Mouse (Mus musculus): ENCODE measurements around the gene Rab17.

Gene Rab17

DNA sequence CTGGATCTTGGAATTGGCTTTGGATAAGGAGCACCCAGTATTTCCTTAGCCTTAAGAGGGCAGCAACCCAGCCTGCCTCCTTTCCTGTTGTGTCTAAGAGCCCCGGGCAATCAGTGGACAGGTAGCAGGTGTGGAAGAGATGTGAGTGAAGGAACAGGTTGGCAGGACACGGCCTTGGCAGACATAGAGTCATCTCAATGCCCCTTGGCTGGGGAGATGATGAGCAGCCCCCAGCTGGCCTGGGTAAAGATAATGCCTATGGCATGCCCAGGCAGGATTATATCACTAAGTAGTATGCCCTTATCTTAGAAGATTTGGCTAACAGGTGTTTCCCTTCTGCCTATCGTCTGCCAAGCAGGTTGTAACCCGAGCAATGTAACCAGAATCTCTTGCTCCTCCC lies 27.7 kb upstream of the Rab17 start:
- in situ Hi-C loops (cut with MboI, MseI): no loop called here

DNA sequence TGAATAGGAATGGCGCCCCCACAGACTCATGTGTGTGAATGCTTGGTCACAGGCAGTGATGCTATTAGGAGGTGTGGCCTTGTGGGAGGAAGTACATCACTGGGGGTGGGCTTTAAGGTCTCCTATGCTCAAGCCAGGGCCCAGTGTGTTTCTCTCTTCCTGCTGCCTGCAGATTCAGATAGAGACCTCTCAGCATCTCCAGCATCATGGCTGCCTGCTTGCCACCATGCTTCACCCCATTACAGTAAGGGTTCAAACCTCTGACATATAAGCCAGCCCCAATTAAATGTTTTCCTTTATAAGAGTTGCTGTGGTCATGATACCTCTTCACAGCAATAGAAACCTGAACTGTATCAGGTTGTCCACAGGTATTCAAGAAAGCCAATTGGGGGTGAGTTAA lies 26.5 kb upstream of the Rab17 start:
- in situ Hi-C loops (cut with MboI, MseI): no loop called here

DNA sequence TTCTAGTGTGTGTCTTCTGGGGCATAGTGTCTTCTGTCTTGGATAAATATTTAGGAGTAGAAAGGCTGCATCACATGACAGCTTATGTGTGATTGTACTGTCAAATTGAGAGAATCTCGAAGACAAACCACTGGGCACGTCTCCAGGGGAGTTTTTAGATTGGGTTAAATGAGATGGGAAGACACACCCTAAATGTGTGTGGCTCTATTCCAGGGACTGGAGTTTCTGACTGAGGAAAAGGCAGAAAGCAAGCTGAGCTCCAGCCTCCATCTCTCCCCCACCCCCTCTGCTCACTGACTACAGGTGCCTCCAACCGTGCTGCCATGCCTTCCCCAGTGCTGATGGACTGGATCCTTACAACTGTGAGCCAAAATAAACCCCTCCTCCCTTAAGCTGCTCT lies 11.9 kb upstream of the Rab17 start:
- in situ Hi-C loops (cut with MboI, MseI): loop anchor here in 1 of 2 experiments (5.0 to 10.0 kb wide), 2 partner anchors 126 to 1687 kb away; no protein-coding TSS in a partner anchor

GRCm38 (mm10) chr1:90980638-90981330 lies 11.3 kb upstream of the Rab17 start:
- in situ Hi-C loops (cut with MboI, MseI): loop anchor here in 1 of 2 experiments (5.0 to 10.0 kb wide), 2 partner anchors 127 to 1686 kb away; no protein-coding TSS in a partner anchor

GRCm38 (mm10) chr1:90975960-90976359 lies 6.5 kb upstream of the Rab17 start:
- in situ Hi-C loops (cut with MboI, MseI): loop anchor here (5.0 to 10.0 kb wide), 3 partner anchors 126 to 369 kb away; no protein-coding TSS in a partner anchor

DNA sequence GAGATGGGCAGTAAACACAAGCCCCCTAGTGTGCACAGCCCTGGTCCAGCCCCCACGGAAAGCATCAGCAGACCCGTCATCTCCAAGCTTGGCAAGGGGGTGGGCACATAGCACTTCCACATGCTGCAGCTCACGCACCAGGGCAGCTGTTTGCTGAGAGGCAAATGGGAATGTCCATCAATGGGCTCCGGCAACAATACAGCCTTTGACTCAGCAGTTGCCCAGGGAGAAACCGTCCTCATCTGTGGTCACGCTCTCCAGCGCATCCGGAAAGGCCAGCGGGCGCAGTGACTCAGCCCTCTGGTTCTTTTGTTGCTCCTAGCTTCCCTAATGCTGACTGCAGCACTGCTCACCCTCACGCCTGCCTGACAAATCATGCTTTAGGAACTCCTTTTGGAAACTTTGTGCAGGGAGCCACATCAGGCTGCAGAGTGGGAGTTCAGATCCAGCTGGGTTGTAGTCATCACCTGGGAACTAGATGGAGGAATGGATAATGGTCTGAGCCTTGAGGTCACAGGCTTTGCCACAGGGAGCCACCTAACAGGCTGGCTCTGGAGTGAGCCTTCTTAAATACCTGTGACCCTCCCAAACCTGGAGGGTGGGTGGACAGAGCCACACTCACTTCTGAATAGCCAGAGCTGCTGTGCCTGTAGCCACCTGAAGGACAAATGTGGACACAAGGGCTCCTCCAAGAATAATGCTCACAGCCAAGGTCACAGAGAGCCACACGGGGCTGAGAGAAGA lies 5.6 kb upstream of the Rab17 start:
- in situ Hi-C loops (cut with MboI, MseI): loop anchor here (5.0 to 10.0 kb wide), 4 partner anchors 47 to 370 kb away; no protein-coding TSS in a partner anchor

GRCm38 (mm10) chr1:90973574-90973911 lies 4.1 kb upstream of the Rab17 start:
- in situ Hi-C loops (cut with MboI, MseI): loop anchor here in 1 of 2 experiments (5.0 to 10.0 kb wide), 2 partner anchors 49 to 371 kb away; no protein-coding TSS in a partner anchor

DNA sequence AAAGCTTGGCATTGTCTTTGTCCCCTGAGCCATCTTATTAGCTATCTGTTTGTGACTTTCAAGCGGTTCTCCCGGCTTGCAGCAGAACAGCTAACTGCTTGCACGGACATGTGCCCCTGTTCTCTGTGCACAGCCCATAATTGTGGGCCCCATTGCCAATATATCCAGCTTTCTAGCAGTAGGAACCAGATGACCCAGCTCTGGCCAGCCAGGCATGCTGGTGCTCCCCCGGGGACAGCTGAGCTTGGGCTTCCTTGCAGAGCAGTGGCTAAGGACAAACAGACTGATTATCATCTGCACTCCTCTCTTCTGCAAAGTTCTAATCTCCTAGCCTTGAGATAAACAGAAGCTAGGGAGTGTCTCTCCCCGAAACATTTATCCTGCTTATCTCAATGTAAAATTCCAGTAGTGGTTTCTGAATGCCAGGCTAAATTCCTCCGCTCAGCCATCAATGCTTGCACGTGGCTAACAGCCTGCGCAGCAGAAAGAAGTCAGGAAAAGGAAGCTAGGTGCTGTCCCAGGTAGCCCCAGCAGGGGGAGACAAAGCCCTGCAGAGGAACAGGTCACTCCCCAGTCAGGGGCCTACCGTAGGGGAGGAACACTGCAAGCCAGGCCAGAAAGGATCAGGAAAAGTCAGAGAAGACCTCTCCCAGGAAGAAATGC lies 3.6 kb upstream of the Rab17 start:
- in situ Hi-C loops (cut with MboI, MseI): loop anchor here in 1 of 2 experiments (5.0 to 10.0 kb wide), 2 partner anchors 49 to 372 kb away; no protein-coding TSS in a partner anchor

DNA sequence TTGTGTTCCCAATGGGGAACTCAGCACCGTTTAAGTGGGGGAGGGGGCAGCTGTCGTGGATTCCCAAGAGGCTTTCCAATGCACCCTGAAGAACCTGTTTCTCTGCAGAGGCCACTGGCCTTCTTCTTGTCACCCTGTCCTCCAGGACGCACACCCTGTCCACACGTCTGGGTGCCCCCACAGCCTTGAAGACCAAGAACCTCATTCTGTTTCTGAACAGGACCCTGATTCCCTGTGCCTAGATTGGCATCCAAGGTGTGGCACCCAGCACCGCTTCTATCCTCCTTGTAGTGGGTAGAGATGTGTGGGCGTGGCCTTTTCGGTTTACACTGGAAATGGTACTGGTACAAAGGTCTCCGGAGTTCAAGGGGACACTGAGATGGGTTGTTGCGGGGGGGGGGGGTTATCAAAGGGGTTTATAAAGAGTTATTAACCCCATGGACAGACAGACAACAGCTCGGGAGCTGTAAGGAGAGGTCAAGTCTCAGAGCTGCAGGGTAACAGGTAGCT lies 475 bp upstream of the Rab17 start:
- in situ Hi-C loops (cut with MboI, MseI): loop anchor here (5.0 to 10.0 kb wide), 3 partner anchors 52 to 377 kb away; no protein-coding TSS in a partner anchor

DNA sequence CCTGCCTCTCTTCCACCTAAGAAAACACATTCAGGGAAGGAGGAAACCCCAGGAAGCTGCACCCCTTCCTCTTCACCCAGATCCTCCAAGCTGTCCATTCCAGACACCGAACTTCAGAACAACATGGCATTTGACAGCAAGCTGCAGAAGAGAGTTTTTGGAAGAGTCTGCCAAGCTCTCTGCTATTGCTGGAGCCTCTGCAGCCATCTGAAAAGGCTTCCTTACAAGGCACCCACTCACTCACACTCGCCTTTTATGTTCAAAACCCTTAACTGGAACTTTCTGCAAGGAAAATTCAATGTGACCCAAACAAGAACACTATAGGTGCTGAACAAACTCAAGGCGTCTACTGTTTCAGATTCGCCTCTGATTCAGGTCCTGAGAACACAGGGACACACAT lies 812 bp downstream of the Rab17 start:
- in situ Hi-C loops (cut with MboI, MseI): loop anchor here in 1 of 2 experiments (5.0 kb wide), 1 partner anchor 379 kb away; no protein-coding TSS in a partner anchor

- in situ Hi-C loops (cut with MboI, MseI): loop anchor here in 1 of 2 experiments (5.0 kb wide), 1 partner anchor 380 kb away; no protein-coding TSS in a partner anchor
These were observed 1.9 kb downstream of the Rab17 start for GRCm38 (mm10) chr1:90967583-90967982.

DNA sequence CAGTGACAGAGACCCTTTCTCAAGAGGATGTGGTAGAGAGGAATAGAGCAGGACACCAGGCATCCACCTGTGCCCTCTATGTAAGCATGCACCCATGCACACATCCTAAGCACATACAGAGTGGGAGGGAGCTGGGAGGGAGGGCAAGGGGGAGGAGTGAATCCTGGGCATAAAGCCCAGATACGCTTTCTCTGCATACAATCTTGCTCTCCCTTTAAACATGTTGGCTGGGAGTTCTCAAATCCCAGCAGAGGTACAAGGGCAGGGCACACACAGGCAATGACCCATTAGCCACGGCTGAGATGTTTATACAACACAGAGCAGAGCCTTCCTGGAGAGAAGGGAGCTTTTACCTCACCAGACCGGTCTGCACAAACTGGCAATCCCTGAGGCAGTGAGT lies 6.5 kb downstream of the Rab17 start:
- in situ Hi-C loops (cut with MboI, MseI): no loop called here

DNA sequence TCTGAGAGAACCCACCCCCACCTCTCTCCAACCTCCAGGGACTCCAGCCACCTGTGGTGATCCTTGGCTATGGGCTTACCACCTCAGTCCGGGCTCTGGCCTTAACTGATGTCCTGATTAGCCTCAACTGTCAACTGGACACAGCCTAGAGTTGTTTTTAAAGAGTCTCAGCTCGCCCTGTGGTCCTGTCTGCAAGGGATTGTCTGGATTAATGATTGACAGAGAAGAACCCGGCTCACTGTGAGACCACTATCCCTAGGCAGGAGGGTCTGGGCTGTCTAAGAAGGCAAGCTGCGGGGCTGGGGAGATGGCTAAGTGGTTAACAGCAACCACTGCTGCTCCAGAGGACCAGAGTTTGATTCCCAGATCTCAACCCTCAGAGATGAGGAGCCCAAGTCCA lies 6.9 kb downstream of the Rab17 start:
- in situ Hi-C loops (cut with MboI, MseI): no loop called here

- in situ Hi-C loops (cut with MboI, MseI): loop anchor here in 1 of 2 experiments (5.0 kb wide), 3 partner anchors 49 to 309 kb away; no protein-coding TSS in a partner anchor
These were observed 13.0 kb downstream of the Rab17 start for GRCm38 (mm10) chr1:90956245-90957096.

DNA sequence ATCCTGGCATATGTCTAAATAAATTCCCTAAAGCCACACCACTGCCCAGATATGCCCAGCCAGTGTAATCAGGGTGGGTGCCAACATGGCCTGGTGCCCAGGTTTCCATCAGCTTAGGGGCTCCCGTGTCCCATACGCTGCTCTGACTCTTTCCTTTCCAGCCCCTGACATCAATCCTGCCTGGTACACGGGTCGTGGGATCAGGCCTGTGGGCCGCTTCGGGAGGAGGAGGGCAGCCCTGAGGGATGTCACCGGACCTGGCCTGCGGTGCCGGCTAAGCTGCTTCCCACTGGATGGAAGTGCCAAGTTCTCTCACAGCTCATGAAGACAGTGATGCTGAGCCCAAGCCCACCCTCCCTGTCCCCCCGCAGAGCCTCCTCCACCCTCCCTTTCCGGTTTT lies 15.8 kb downstream of the Rab17 start:
- in situ Hi-C loops (cut with MboI, MseI): no loop called here

GRCm38 (mm10) chr1:90952808-90953207 lies 16.7 kb downstream of the Rab17 start, which contains the start of gene Prlh:
Prlh (plus strand) TSS chr1:90953108.
- in situ Hi-C loops (cut with MboI, MseI): no loop called here

DNA sequence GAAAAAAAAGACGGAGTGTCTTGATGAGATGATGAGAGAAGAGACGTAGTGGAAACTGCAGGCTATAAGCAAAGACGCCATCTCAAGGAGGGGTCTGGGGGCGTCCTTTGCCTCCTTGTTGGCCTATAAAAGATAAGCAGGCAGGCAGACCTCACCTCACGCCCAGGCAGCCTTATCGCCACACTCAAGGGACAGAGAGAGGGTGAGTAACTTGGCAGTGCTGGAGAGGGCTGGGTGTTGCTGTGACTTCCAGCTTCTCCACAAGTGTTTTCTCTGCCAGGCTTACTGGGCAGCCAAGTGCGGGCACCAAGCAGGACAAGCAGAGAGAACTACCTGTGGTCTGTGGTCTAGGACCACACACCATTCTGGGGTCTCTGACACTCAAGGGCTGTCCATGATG lies 17.8 kb downstream of the Rab17 start:
- in situ Hi-C loops (cut with MboI, MseI): no loop called here

DNA sequence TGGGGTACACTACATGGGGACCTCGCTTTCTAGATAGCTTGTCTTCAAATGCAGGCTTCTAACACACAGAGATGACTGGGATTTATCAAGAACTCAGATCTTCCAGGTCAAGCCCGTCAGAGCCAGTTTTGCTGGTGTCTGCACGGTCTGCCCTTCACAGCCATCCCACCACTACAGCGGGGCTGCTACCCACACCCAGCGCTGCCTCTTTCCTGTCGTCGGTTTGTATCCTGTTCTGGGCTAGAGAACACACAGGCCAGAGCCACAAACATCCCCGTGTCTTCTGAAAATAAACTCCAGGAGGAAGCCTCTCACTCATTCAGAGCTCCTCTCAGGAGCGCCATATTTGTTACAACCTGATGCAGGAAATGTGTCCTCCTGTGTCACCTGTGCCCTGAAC lies 20.2 kb downstream of the Rab17 start:
- in situ Hi-C loops (cut with MboI, MseI): loop anchor here in 1 of 2 experiments (5.0 kb wide), 1 partner anchor 302 kb away; no protein-coding TSS in a partner anchor

GRCm38 (mm10) chr1:90947252-90947651 lies 22.2 kb downstream of the Rab17 start:
- in situ Hi-C loops (cut with MboI, MseI): loop anchor here in 1 of 2 experiments (5.0 kb wide), 1 partner anchor 300 kb away; no protein-coding TSS in a partner anchor

GRCm38 (mm10) chr1:90945171-90945570 lies 24.3 kb downstream of the Rab17 start:
- in situ Hi-C loops (cut with MboI, MseI): loop anchor here in 1 of 2 experiments (5.0 kb wide), 1 partner anchor 298 kb away; no protein-coding TSS in a partner anchor

All from T-helper 17 cell (primary cell).